Mouse (Mus musculus) c-Kit-positive CD71-positive TER-119-positive erythroid progenitor cells, embryonic 14.5 days (primary cell): ENCODE data around the gene Sh3rf1.
A peak's percentile ranks its signal among the peaks of the same experiment; 100 is the strongest.

Experiments used
- DNase-seq: peaks from one replicate; pipeline ENCODE4 v3.0.0-alpha.2; 2013; ENCODE audit warnings: low spot score

The Sh3rf1 gene

DNA sequence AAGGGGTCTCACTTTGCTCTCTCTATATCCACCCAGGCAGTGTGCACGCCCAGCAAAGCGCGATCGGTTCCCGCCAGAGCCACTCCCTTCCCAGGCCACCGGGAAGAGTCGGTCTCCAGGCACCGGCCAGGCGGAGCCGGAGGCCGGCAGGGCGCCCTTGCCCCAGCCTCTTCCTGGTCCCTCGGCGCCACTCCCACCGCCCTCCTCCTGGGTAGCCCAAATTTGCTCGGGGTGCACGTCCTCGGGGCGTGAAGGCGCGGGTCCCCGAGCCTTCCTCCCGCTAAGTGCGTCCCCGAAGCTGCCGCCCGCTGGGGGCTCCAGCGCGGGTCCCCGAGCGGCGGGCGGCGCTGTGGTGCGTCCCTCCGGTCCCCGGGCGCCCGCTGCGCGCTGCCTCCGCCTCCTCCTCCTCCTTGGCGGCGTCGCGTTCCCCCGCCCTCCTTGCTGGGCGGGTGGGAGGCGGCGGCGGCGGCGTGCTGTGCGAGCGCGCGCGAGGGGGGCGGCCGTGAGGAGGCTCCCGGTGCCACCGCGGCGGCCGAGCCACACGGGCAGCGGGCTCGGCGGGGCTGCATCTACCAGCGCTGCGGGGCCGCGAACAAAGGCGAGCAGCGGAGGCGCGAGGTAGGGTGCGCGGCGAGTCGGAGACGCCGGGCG, at the start of gene Sh3rf1:
Gene Sh3rf1 (plus strand): TSS at position 144 of the 651 bp plus-strand sequence.
- peak; percentile 45 for DNase-seq

DNA sequence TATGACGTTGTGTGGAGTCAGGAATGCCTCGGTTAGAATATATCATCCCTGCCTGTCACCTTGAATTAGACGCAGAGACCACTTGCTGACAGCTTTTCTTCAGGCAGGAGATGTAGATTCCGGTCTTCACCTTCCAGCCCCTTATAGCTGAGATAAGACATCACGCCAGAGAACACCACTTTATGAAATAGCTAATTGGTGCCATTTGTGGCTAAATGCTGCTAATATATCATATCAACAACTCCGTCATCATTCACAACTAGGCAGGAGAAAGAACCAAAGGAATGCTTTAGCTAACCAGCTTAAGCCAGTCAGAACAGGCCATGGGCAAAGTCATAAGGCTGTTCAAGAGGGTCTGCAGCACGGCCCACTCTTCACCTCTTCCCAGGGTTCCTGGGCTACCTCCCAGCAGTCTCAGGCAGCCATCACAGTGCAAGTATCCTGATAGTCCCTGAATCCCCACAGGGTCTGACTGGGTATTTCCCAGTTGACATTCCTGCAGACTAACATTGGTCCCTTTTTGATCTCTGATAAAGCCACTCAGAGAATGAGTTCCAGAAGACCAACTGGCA, 49.7 kb upstream of the Sh3rf1 start:
- DNase-seq = no peak

DNA sequence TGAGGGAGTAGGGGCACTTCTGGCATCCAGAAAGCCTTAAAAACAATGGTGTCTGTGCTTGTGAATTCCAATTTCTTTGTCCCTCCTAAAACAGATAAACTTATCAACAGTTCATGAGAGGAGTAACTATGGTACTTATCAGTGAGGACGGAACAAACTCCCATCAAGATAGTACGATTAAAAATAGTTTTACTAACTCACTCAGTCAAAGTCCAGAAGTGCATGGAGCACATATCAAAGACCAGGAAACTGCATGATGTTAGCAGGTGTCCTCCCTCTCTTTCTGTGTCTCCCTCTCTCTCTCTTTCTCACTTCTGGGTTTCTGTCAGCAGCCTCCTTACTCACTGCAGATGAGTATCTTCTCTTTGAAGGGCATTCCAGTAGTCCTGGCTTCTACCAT, 47.8 kb upstream of the Sh3rf1 start:
- DNase-seq = no peak

DNA sequence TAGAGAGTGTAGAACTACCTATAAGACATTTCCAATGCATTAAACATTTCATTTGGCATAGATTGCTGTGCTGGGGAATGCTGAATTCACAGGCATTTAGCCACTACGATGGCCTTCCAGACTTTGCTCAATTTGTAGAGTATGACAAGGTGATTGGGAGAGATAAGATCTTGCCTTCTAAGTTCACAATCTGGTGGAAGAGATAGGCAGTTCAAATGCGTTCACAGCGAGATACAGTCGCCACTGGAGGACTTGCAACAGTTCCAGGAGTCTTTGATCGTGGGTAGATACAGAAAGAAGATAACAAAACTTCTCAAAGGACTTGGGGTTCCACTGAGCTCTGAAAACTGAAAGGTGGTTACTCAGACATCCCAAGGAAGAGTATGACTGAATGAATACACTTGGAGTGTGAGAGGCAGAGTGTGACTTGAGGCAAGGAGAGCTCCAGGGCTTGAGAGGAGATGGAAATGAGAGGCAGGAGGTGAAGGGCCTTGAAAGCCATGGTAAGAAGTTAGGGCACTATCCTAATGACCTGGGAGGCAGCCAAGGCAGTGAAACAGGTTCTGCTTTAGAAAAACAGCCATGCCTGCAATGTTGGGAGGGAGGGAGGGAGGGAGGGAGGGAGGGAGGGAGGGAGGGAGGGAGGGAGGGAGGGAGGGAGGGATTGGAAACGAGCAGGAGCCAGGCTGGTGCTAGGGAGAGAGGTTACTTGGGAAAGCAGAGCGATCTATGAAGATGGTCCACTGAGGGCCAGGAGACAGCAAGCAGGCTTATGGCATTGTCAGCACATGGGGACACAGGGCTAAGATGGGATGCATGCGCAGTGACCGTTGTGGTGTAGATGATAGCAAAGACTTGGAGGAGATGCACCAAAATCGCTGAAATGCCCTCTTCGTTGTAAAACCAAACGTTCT, 45.7 kb upstream of the Sh3rf1 start:
- DNase-seq = no peak

DNA sequence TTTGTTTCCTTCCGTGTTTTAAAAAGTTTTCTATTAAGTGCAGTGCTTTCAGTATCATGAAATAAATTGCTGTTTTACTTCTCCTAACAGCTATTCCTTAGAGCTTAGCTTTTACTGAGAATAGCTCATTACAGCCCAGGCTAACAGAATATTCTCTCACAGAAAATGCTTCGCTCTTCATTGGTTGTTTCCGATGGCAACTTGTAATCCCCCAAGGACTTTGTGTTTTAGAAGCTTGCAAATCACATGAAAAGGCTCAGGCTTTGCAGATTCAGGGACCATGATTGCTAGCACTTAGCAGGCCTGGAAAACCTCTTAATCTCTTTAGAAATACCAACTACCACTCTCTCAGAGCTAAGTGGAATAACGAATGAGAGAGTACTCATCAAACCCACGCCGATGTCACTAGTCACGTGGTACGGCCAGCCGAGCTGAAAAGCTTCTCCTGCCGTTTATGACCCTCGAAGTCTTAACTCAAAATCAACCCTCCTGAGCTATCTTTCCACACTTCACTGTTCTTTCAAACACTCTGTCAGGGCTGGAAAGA, 45.0 kb upstream of the Sh3rf1 start:
- DNase-seq = no peak

DNA sequence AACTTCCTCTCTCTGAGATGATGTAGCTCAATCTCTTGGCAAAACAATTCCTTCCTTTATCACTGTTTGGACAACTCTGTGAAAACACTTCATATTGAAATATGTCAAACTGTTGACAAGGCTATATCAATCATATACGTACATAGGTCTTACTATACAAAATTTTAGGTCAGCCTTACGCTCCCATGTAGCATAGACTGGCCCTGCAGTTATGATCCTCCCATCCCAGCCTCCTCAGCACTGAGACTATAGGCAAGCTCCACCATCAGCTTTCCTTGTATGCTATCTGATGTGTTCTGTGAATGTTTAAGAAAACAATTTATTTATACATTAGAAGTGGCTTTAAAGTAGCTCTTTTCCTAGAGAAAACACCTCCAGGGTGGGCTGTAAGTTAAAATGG, 42.1 kb upstream of the Sh3rf1 start:
- no peak for DNase-seq

DNA sequence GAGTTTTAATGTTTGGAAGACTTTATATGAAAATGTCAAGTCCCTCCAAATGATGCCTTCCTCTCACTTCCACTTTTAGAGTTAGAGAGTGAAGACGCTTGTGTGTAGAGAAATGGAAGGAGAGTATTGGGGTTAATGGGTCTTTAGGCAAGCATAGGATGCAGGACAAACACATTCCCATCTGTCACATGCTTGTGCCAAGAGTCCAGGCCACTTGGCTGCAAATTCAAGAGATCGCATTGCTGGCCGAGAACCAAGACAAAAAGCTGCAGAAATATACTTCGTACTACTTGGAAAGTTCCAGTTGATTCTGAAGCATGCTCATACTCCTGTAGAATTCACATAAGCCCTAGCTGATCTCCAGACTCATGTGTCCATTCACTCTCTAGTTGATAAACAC, 41.7 kb upstream of the Sh3rf1 start:
- DNase-seq = no peak

DNA sequence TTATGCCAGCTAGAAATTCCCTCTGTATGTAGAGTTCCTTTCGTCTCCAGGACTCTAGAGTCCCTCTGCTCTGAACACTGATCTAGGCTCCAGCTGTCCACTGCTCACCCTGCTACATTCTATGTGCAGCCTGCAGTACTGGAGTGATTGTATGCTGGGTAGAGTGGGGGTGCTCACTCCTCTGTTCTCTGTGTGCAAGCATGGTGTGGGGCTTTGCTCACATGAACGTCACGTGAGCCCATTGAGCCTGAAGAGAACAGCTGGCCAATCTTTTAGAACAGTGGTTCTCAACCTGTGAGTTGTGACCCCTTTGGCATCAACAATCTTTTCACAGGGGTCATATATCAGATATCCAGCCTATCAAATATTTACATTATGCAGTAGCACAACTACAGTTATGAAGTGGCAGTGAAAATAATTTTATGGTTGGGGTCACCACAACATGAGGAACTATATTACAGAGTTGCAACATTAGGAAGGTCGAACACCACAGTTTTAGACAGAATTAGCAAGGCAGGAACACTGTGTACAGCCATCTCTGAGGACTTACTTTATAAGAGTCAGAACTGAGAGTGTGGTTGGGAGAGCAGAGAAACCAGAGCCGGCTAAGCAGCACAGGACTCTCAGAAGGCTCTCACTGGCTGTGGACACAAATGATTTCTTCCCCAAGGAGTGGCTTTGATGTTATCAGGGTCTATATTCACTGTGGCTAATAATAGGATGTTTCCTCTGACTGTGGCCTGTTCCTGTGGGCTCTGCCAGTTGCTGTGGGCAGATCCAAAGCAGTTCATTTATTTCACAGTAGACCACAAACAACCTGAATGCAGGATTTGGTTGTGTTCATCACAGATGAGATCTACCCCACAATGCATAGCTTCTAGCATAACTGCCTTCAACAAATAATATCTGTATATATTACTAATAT, 38.1 kb upstream of the Sh3rf1 start:
- no peak for DNase-seq

DNA sequence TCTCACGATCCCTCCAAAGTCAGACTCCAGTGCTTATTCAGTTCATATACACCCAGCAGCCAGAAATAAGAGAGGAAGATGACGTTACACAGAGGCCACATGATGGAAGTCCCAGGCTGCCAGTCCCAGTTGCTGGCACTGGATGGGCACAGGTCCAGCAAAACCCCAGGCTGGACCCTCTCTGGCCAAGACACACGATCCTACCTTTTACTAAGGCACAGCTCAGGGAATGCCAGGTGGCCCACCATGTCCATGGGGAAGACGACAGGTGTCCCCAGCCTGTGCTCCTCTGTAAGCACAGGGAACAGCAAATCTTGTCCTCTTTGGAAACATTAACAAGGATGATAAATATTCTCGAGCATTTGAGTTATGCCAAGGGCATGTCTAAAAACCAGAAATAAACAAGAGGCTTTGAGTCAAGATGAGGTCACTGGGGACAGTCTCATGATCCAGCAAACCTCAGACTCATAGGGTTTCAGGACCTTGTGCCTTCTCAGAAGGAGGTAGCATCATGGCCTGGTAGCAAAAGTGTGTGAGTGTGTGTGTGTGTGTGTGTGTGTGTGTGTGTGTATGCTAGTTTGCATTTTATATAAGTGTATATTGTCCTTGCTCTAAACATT, 29.3 kb upstream of the Sh3rf1 start:
- no peak for DNase-seq

DNA sequence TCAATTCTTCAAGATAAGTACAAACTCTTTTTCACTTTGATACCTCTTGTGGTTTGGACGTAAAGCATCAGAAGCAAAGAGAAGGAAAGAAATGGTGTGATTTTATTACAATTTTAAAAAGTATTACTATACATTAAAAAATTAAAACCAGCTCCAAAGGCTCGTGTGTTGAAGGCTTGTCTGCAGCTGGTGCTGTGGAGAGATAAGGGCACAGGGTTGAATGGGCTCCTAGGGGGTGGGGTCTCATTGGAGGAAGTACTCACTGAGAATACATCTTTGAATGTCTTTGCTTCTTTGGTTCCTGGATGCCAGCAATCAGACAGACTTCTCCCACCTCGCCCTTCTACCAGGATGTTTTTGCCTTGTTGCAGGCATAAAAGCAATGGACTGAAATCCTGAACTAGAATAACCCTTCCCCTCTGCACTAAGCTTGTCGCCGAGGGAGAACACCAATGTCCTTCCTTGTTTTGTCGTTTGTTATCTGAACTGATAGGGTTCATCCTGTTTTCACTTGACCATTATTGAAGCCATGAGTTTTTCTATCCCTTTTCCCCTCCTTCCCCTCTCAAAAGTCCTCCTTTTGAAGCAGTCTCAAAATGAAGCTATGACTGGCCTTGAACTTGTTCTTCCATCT, 23.3 kb upstream of the Sh3rf1 start:
- no peak for DNase-seq

DNA sequence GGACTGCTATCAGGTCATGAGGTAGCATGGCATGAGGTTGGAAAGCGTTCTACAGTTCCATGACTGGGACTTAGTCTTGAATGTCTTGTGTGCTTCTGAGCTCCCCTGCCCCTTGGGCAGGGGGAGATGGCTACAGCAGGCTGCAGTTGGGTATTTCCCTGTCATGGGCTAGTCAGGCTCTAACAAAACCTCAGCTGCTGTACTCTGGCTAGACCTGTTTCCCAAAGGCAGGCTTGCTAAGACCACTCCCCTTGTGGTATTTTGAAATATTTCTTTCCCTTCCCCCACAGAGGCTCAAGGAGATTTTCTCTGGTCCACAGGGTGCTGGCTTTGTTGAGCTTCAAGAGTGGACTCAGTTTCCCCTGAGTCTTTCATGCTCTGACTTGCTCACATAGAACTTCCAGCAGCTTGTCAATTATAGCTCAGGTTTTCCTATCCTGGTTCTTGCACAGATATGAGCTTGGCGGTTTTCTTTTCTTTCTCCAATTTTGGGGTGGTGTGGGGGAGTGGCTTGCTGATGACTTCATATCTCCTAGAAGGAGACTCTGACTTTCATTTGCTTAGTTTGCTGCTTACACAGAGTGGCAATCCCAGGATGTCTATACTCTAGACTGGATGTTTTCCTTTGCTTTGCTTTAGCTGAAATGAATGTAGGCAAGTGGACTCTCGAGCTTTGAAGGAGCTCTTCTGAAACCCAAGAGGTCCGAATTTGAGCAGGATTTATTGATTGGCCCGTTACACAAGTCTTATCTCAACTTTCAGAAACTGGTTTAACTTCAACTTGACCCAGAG, 20.4 kb upstream of the Sh3rf1 start:
- no peak for DNase-seq

DNA sequence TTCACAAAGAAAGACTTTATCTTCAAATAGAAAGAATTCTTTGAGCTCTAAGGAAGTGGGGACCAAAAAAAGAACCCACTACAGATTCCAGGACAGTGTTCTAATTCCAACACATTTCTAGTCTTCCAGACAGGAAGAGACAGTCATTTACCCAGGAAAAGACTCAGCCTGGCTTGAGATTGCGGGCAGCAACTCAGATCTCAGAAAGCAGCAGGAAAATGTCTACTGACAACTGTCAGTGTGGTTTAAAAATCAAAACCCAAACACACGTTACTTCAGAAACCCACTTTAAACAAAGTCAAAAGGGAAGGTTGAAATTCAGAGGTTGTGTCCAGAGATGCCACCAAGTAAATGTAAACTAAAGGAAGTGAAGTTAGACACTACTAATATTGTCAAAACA, 16.8 kb upstream of the Sh3rf1 start:
- DNase-seq = no peak

DNA sequence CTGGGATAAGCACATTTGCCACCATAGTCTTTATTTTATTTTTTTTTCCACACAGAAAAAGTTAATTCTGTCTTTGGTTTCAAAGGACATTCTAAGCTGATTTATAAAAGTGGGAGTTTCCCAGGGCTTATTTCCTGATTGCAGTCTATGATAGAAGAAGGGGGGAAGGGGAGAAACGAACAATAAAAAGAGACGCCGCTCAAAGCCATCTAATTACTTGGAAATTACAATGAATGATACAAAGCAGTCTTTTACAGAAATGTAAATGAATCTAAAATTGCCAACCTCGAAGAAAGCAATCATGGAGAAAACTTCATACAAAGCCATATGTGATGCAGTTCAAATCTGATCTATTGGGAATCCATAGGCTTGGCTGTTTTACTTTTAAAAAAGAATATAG, 16.0 kb upstream of the Sh3rf1 start:
- DNase-seq = no peak

DNA sequence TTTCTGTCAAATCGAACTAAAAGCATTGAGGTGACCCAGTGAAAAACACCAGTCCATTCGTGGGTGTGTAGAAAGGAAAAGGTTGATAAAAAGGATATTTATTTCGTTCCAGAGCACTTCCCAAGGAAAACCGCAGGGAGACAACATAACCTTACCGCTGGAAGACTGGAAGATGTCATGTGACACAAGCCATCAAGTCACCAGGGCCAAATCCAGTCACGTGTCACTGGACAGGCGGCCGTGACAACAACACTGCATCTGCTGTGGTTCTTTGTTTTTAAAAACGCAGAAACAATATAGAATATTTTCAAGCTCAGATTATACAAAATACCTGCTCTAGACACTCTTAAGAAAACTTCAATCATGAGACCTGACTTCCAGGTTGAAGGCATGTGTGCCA, 15.0 kb upstream of the Sh3rf1 start:
- no peak for DNase-seq

DNA sequence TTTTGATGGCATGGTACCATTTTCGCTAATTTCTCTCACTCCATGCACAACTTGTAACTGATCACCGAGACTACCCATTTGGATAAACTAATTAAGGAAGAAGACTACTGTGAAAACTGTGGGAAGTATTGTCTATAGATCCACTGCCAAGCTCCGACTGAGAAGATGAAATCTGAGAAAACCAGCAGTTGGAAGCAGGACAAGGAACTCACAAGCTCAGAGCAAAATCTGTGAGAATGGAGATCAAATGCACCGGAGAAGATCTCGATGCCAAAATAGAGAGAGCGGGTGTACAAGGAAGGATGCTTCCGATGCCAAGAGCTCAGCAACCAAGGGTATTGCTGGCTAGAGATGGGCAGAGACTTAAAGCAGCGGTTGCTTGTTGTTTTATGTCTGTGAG, 12.8 kb upstream of the Sh3rf1 start:
- DNase-seq = no peak

DNA sequence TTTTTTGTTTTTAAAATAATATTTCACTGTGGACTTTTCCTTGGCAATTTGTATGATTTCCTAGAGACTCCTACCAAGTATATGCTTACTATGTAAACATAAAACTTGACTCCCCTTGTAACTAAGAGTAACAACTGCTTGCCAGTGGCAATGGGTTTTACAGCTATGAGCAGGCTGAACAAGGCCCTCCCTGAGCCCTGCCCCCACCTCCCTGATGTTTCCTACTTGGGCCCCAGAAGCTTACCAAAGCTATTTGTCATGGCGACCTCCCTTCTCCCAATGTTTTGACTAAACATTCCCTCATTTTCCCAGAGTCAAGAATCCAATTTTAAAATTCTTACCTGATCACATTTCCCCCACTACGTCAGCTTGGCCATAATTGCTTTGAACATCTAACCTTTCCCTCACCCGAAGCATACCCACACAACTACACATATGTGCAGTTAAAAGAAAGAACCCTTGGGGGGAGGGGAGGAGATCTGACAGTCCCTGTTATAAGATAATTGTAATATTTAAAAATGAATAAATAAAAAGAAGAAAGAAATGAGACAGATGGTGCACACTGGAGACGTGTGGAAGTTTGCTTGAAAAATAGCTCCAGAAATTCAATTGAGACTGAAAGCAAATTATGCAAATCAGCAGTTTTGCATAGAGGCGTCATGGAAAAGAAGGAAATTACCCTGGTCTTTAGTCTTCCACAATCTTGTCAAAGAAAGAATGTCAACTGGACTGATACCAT, 8.4 kb upstream of the Sh3rf1 start:
- no peak for DNase-seq

DNA sequence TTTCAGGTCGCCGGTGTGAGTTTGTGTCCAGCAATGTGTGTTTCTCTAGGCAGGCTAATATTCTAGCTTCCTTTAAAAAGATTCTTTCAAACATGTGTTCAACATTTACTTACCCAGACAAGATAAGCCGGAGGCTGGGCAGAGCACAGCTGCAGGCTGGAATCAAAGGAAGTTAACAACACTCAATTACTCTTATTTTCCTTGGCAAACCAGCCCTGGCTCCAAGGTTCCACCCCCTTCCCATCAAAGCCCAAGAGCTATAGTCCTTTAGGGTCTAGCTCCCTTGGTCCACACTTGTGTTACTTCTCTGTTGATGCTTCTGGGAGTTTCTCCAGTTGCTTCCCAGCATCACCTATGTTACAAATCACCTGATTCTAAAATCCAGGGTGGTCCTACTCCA, 6.7 kb upstream of the Sh3rf1 start:
- DNase-seq = no peak

DNA sequence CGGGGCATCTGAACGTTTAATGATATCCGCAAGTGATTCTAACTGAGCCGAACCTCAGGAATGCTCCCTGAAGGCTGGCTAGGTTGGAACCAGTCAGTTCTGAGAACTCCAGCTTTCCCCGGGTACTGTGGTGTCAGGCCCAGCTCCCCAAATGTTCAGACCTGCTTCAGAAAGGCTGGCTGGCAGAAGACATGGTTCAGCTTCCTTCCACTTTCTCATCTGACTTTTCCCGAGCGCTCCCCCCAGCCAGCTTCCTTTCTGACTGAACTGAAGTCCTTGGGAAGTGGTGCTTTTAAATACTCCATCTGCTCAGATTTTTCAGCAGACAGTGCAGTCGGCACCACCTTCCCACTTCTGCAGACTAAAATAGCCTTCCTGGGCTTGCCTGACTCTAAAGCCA, 6.2 kb upstream of the Sh3rf1 start:
- no peak for DNase-seq

DNA sequence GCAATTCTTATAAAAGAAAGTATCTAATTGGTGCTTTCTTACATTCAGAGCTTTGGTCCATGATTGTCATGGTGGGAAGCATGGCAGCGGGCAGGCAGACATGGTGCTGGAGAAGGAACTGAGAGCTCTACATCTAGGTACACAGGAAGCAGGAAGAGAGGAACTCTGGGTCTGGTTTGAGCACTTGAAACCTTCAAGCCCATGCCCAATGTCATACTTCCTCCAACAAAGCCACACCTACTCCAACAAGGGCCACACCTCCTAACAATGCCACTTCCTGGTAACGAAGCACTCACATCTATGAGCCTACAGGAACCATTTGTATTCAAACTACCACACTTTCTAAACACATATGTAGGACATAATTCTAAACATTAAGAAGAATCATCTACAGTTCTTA, 5.2 kb upstream of the Sh3rf1 start:
- no peak for DNase-seq
